Mouse (Mus musculus) cerebellum, adult 18-20 months (tissue): ENCODE measurements around the gene Thada.
A peak's percentile ranks its signal among the peaks of the same experiment; 100 is the strongest.

ENCODE experiments used
- DNase-seq, 2 experiments: peaks; one replicate each; pipeline ENCODE4 v3.0.0; 2021

Gene Thada

DNA sequence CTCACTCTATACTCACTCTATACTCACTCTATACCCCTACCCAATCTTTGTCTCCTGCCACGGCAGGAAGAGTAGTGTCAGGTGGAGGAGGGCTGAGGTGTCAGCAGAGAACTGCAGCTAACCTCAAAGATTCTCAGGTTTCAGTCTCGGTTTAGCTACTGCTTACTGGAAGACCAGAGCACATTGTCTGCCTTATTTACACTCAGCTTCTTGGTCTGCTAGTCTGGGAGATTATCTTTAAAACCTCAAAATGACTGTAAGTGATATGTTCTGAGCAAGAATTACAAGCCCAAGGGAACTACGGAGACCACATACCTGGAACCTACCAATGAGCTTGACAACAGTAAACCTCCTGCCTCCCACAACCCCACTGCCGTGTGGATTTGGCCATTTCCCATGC, 31.0 kb downstream of the Thada start:
- no peak for DNase-seq

- no peak for DNase-seq
Observed at GRCm38 (mm10) chr17:84434233-84434632, 31.8 kb downstream of the Thada start.

DNA sequence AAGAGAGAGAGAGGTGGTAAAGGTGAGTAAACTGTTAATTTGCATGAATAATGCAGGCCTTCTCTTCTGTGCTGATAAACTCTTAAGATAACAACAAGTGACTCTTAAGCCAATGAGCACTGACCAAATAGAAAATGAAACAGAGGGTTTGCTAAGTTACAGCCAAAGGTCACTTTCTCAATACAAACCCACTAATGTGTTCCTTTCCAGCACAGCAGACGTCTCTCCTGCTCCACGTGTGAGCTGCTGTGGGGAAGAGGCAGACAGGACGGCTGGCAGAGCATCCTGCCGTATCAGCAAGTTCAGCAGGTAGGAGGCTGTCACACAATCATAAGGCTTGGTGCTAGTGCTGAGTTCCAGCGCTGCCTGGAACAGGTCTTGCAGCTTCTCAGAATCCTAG, 34.0 kb downstream of the Thada start:
- DNase-seq = no peak

DNA sequence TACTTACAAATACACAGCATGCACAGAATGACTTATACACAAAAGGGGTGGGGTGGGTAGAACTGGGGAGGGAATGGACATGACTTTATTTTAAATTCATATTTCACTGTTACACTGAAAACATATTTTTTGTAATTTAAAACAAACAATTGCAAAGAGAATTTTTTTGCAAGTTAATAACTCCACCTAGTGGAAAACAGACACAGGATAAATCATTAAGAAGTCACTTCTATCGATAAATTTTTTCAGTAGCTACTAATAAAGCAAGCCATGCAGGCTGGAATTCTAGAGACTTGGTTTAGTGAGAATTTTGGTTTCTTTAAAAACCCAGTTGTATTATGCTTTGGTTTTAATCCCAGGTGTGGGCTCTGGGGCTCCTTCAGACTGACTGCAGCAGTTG, 41.7 kb downstream of the Thada start:
- no peak for DNase-seq

- peak in 1 of 2 experiments; percentile 22 for DNase-seq
Observed at GRCm38 (mm10) chr17:84422916-84423315, 43.1 kb downstream of the Thada start.

DNA sequence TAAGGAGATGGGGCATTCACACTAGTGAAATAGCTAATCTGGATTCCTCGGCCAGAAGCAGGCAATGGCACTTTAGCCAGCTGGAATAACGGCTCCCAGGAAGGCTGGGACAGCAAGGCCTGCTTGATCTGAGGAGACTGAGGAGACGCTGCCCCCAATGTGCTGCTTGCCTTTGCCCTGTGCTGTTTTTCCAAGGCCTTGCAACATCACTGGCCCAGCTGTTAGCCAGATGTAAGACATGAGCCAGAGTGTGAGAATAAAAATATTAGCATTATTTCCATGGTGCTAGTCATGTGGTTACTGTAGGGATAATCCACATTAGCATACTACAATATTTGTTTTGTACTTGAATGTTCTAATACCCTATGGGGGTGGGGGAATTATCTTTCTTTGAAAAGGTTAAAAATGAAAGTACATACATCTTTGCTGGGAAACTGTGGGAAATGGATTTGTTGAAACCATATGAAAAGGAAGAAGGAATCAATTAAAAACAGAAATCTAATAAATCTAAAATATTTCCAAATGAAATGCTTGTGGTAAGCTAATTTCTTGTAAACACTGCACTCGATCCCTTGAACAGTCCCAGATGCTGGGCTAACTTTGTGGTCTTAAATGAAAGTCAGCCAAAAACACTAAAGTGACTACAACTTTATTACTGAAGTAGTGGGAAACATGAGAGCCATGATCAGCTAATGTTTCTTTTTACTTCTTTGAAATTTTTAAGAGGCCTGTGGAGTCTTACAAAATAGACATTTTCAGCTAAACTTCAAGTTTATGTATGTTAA, 43.8 kb downstream of the Thada start:
- DNase-seq = no peak

DNA sequence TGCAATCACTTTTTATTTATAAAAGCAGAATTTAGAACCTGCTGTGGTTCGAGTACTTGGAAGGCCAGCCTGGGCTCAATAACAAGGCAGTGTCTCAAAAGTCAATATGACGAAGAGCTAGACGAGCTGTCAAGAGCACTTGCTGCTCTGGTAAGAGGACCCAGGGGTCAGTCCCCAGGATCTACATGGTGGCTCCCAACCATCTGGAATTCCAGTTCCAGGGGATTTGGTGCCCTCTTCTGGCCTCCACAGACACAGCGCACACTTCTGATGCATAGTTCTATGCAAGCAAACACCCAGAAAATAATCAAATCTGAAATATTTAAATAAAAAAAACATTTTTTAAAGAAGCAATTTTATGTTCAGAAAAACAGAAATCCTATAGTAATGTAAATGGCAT, 45.0 kb downstream of the Thada start:
- DNase-seq = no peak

DNA sequence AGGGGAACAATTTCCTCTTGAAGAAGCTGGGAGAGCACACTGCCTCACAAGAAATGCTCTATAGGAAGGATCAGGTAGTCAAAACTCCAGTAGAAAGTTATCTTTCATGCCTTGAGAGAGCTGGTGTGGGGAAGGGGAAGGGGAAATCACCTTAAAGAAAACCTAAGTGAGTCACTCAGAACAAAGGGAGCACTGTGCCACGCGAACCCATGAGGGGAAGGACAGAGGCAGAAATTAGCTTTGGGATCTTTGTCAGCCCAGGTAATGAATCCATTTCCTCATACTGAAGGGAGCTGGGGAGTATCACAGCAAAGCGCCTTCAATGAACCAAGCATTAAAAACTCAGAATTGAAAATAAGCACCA, 45.7 kb downstream of the Thada start:
- no peak for DNase-seq

- DNase-seq = no peak
Observed at GRCm38 (mm10) chr17:84419326-84420275, 46.4 kb downstream of the Thada start.

DNA sequence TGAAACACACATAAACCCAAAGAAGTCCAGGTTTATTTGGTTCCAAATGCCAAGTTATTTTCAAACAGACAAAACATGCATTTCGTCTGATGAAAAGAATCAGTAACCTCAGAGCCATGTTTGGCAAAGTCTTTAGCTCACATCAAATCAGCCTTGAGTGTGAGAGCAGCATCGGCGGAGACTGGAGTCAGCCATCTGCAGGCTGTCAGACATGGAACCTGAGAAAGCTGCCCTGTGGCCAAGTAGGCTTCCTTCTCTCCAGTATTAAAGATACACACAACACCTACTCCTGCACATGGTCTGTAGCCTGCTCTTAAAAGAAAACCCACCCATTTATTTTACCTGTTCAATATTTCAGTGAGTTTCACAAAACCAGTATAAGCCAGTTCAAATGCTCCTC, 50.1 kb downstream of the Thada start:
- DNase-seq = no peak

DNA sequence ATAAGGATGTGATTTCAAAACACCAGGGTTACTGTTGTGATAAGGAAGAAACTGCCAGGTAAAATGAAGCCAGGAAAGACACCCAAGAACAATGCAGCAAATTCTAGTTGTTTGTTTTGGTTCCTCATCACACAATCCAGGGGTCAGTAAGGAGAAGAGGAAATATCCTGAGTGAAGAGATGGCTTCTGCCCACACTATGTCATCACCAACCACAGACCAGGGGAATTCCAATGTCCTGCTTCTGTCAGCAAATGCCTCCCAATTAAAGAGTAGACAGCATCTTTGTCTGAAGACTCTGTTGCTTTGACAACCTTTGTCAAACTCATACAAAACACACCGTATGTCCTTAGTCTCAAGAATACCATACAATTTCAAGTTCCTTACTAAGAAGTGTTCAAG, 57.3 kb downstream of the Thada start:
- no peak for DNase-seq

DNA sequence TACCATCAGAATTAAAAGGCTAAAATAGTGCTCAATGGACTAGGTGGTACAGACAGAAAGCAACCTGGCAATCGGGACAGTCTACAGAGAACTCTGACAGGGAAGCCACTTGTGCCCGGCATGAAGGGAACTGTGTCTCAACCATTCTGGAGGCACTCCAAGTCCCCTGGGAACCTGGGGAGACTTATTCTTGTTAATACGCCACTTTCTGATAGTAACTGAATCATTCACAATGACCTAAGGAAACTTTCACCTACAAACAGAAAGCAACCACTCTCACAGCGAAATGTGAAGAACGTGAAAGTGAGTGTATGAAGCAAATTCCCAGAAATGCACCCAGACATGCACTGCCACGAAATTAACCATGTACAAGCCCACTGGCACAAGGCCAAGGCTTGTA, 60.4 kb downstream of the Thada start:
- peak in 1 of 2 experiments; percentile 21 for DNase-seq

DNA sequence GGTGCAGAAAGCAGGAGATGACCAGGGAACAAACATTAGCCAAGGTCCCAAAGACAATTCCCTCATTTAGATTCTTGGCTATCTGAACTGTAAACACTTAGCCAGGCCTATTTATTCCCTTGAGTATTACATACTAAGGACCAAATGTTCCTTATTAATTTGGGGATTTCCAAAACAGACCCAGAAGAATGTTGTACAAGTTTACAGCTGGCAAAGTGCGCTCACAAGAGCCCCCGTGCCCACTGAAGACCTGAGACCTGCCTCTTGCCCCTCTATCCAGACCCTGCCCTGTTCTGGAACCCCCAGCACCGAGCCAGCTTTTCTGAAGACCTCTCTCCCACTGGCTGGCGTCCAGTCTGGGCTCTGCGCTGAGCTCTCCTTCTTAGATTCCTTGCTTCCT, 64.2 kb downstream of the Thada start:
- no peak for DNase-seq

DNA sequence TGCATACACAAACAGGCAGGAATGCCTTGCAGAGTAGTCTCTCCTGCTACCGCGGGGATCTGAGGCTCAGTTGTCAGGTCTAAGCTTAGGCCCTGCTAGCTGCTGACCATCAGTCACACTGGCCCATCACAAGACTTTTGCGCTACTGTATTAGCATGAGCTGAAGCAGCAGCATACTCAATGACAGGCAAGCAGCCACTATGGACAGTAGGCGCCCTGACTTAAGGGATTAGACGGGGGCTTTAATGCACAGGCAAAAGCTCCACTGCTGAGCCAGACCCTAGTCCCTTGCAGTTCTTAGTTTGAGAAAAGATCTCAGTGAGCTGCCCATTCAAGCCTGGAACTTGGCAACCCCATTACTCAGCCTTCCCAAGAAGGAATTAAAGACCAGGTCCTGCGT, 66.6 kb downstream of the Thada start:
- no peak for DNase-seq

DNA sequence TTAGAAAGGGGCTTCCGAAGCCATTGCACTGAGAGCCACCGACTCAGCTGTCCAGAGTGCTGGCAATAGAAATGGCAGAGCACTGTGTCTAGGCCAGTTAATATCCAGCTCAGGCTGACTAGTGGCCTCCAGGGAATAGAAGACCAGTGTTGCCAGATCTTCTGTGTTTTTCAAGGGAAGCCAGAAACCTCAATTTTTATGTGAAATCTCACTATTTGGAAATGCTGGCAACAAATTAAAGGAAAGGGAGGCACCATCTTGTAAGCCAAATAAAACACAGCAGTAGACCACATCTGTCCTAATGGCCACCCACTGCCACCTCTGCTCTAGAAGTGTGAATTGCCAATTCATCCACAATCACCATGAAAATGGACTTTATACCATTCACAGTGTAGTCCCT, 76.0 kb downstream of the Thada start:
- no peak for DNase-seq

- DNase-seq = no peak
Observed at GRCm38 (mm10) chr17:84386176-84386575, 79.8 kb downstream of the Thada start.

- no peak for DNase-seq
Observed at GRCm38 (mm10) chr17:84385696-84386095, 80.3 kb downstream of the Thada start.

DNA sequence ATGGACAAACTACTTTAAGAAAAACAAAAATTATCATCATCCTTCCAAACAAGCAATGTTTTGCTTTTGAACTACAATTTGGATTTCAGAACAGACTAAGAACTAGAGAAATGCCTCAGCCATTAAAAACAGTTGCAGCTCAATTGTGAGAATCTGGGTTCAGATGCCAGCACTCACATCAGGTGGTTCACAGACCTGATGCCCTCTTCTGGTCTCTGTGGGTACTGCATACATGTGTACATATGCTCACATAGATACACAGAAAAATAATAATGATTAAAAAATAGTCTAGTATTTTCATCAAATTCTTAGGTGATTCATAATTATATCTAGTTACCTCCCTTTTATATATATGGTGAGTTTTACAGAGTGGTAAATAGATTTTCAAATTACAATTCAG, 81.3 kb downstream of the Thada start:
- no peak for DNase-seq

DNA sequence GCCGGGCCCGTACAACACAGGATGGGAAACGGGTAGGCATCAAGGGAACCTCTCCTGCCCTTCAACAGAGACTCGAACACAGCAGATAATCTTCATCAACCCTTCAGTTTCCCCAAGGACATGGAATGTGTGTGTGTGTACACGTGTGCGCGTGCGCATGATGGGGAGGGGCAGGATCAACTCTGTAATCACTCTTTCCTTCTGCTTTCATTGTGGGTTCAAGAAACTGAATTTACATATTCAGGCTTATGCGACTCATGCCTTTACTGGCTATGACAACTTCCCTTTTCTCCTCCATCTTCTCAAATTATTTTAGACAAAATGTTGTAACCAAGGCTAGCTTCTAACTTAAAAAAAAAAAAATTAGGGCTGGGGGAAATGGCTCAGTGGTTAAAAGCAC, 85.7 kb downstream of the Thada start:
- DNase-seq = no peak

GRCm38 (mm10) chr17:84376882-84377281, 89.1 kb downstream of the Thada start:
- DNase-seq = no peak

DNA sequence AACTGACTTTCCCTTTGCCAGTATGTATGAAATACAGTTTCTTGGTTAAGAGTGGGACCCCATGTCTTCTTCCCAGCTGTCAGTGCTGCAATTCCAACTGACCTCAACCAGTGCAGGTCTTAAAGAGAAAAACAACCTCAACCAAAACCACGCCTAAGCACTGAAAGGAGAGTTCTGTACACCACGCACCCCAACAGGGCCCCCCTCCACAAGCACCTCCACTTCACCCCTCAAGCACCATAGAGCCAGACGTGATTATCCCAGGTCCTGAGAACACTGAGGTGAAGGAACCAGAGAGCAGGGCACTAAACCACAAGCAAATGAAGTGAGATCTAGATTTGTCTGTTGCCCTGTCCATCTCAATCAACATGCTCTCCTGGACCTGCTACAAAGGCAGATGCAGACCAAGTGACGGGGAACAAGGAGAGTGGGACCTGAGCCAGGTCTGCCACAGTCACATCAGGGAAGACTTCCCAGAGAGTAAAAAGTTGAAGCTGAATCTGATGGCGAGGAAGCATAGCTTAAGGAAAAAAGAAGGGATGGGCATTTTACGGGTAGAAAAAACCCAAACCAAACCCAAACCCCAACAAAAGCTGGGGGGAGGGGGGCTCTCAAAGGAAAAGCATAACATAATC, 93.5 kb downstream of the Thada start:
- no peak for DNase-seq

DNA sequence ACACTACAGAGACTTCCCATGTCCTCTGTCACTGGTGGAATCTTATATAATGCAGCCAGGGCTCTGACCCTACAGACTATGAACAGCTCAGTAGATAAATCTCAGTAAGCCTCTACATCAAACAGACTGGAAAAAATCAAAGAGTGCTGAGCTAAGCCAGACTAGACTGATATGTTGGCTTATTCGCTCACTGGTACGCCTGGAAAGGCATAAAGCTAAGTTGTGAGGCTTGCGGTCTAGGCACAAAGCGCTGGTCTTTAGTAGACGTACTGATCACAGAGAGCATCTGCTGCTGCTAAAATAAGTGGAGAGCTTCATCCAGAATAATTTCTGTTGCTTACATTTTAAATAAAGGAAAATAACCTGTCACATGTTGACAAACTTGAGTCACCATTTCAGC, 95.6 kb downstream of the Thada start:
- DNase-seq = no peak

DNA sequence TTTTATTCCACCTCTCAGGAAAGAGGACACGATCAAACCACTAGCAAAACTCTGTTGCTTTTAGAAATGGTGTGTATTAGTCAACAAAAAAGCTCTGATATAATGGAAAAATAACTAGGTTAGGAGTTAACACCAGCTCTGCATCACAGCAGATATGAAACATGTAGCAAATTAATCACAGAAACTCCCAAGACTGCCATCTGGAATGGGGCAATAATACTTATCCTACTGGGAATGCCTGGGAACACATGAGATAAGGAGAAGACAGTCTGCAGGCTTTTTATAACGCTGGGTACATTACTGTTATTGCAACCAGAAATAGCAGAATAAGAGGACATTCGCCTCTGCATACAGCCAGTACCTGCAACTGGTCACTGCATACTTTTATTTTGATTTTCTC, 96.2 kb downstream of the Thada start:
- DNase-seq = no peak
